Mouse (Mus musculus) cerebellum, adult (tissue): ENCODE results near the gene Snd1.

Experiments
- ATAC-seq: cut with Nextera tagmentation; 2 replicates; pipeline ENCODE4 v1.9.2; 2017; ENCODE audit warnings: mild to moderate bottlenecking, moderate library complexity, mixed read lengths; ENCODE audit not compliant: insufficient number of reproducible peaks, low FRiP score, low TSS enrichment

Gene Snd1

GRCm38 (mm10) chr6:28536464-28536863, 61.5 kb downstream of the Snd1 start:
- ATAC-seq: no peak

DNA sequence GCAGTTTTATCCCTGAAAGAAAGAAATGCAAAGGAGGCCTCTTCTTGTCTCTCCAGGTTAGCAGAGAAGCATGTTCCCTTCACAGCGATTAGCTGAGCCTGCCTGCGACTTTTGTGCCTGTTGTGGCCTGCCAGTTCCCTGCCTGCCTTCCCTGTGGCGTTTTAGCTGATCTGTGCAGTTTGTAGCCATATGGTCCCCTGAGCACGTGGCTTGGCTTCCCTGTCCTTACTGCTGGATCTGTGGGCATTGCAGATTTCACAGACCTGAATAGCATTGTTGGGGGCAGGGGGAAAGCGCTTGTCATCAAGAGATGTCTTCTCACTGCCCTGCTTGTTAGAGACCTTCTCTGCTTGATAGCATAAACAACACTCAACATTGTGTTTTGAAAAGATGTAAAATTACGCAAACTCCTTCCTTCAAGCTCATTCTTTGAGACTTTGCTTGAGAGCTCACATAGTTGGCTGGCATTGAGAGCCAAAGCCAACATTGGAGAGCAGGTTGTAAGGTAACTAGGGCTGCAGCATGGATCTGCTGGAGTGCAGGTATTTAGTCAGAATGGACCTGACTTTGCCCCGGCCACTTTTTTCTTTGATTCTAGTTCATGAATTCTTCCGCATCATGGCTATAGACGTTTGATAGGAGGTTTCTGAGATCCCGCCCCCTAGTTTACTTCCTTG, 63.0 kb downstream of the Snd1 start:
- ATAC-seq: peak; percentile 95

DNA sequence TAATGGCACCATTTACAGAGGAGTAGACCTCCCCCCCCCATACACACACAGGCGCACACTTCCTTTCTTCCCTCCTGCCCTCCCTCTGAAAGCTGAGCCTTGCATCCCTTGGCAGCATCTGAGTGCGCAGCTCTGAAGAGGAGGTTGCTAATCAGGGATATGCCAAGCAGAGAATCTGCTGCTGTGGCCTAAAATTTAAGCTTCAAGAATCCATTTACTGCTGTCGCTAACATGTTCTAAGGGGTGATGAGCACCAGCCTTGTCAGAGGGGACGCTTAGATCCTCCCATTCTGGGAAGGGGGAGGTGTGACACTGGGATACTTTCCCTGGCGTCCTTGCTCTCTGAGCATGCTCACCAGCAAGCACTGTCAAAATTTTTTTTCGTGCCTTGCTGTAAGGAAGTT, 67.4 kb downstream of the Snd1 start:
- ATAC-seq: no peak

DNA sequence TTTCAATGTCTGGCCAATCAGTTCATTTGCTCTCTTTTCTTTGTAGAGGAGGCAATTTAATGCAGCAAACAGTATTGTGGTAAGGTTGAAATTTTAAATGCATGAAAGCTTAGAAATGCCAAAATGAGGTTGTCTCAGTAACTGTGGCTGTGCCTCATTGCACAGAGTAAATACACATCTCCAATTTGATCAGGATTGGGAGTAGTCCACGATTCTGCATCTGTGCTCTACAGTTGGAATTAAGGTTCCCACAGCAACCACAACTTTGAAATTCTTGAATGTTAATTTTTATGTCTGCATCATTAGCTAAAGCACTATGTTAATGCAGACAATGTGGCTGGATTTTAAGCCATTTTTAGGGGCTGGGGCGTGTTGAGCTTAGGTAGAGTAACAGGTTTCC, 72.0 kb downstream of the Snd1 start:
- ATAC-seq: no peak

DNA sequence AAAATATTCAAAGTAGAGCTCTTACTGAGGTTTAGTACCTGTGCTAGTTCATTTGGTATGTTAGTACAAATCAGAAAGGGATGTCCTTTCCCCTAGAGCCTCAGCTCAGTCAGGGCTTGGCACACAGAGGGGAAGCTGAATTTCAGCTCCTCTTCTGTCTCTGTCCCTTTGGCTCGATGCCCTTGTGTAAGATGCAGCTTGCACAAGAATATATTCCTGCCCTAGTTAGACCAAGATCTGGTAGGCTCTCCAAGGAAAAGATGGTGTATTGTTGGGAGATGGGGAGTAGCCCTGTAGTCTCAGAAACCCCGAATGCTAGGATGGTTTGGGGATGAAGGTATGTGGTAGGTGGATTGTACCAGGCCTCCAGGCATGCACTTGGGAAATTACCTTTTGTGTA, 74.4 kb downstream of the Snd1 start:
- ATAC-seq: peak; percentile 72

- ATAC-seq: no peak
Observed at GRCm38 (mm10) chr6:28550255-28551004, 75.5 kb downstream of the Snd1 start.

DNA sequence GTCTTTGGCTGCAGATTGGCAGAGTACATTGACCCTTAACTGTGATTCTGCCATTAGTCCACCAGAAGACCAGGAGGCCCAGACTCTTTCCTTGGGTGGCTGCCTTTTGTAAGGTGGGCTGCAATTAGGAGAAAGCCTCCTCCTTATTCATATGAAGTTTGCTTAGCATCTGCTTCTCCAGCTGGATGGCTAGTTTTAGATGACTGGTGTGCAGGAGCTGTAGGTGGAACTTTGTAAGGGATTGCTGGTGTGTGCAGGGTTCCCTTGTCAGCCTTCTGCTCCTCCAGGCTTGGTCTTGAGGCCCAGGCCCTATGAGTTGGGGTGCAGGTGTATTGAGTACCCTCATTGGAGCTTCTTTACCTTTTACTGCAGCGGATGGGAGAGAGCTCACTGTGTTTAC, 79.5 kb downstream of the Snd1 start:
- no peak for ATAC-seq

GRCm38 (mm10) chr6:28555002-28555401, 80.1 kb downstream of the Snd1 start:
- ATAC-seq: no peak

GRCm38 (mm10) chr6:28555428-28555827, 80.5 kb downstream of the Snd1 start:
- no peak for ATAC-seq

DNA sequence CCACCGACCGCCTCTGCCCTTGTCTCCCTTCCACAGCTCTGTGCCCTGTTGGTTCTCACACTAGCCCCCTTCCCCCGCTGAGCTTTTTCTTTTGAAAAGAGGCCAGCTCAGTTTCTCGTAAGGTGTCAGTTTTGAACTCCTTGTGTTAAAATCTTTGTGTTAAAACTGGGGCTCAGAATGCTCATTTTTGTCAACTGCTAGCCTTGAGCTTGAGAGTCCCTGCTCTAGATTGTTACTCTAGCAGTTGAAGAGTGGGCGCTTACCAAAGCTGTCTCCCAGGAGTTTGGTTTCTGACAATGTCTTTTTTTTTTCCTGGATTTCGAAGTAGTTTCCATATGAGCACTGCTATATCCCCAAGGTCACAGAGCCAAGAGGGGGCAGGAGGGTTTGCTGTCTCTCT, 82.8 kb downstream of the Snd1 start:
- ATAC-seq: no peak

- ATAC-seq: no peak
Observed at GRCm38 (mm10) chr6:28559419-28559818, 84.5 kb downstream of the Snd1 start.

DNA sequence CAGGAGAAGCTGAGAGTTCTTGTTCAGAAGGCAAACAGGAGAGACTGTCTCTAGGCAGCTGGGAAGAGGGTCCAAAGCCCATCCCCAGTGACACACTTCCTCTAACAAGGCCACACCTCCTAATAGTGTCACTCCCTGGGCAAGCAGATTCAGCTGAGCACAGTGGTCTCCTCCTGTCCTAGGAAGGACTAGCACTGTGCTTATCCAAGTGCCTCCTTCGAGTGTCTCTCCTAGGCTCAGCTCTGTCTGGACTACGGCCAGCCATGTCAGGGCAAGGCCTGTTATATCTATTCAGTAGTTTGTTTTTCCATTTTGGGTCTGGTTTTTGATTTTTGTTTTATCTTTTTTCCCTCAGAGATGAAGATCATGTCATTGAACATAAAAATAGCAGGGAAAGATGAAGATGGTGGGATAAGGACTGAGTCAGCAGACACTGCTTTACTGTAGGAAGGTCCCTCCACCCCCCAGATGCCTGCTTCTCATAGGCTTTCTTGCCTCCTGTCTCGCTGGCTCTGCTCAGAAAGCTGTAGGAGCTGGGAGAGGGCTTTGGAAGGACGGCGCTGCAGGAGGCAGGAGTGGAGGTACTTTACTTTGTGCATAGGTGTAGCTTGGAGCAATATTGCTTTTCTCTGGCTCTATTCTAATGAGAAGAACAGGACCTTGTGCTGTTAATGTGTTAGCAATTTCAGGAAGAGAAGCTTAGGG, 86.5 kb downstream of the Snd1 start:
- ATAC-seq: peak; percentile 26; the same call in 1 of the 2 replicates

DNA sequence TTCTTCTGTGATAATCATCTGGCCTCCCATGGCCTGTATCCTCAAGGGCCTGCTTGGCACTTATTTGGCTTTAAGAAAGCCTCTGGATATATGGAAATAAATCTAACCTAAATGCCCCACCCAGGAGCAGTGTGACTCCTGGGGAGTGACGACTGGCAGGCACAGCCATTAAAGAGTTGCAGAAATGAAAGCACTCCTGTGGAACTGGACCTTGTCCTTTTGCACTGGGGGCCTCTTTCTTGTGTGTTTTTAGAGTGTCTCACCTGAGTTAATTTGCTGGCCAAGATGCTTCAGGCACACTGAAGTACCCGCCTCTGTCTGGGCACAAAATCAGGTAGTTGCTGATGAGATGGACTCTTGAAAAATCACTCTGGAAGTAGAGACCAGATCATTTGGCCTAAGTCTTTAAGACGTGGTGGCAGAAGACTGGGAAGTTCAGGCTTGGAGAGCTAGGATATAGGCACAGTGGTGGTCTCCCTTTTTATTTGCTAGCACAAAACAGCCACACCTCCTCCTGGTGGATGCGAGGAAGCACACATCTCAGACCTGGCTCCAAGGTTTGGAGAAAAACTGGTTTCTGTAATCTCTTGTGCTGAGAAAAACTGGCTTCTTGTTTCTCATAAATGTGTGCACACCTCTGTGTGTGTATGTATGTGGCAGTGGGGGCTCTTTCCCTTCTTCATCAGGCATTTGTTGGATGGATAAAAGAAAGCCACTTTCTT, 87.5 kb downstream of the Snd1 start:
- no peak for ATAC-seq

GRCm38 (mm10) chr6:28567978-28568377, 93.0 kb downstream of the Snd1 start:
- ATAC-seq: no peak

- no peak for ATAC-seq
Observed at GRCm38 (mm10) chr6:28571946-28572345, 97.0 kb downstream of the Snd1 start.

DNA sequence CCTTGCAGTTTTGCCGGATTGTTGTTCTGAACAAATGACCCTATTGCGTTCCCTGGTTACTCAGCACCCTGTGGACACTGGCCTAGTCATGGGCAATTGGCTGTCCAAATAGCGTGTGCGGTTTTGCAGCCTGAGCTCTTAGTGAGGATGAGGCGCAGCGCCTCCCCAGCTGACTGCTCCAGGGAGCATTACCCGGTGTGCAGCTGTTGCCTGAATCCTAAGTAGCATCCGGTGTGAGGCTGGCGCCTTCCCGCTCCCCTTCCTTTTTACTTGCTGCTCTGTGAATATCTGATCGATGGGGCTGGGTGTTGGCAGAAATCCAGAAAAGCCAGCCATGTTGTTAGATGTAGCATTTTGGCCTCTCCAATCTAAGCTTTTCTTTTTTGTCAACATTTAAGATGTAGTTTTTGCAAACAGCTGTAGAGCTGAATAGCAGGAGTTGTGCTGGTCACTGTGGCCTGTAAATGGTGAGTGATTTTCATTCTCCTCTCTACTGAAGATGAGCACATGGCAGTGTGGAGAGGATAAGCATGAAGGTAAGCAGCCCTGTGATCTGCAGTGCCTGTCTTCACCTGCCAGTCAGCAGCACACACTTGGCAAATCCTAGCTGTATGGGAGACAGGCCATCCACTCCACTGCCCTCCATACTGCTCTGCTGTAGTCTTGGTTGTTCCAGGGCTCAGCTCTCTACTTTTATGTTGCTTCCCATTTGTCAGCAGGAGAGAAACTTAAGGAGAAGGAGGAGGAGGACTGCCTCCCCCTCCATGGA, 98.2 kb downstream of the Snd1 start:
- no peak for ATAC-seq

DNA sequence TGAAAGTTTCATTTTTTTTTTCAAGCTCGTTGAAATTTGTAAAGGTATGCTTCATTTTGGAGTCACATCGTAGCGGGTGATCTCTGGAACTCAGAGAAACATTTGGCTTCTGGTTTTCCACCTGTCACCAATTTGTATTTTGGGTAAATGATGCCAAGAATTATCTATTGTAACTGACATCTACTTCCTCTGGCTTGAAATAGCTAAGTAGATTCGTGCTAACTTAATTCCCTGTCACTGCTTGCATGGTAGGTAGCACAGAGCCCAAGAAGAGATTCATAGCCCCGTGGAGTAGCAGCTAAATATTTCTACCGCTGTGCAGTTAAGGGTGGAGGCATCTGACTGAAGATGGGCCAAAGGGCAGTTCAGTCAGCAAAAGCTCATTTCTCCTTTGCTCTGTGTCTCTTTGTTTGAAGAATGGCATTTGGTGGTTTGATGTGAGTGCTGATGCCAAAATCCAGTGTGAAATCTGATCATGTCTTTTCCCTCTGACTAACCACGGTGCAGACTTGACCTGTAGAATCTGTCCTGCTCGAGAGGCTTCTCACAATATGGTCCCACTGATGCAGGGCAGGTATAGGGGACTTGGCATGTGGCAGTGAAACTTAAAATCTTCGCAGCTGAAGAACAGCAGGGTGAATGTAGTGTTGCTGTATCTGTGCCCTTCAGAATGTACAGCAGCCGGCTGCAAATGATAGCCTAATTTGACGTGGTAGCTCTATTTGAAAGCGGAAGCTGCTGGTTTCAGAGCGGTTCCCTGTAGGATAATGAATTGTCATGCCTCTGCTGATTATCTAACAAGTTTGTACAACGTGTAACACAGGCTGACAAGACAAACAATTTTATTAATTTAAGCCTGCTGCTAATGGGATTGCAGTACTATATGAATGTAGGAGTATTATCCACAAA, 101.7 kb downstream of the Snd1 start:
- peak; percentile 88 for ATAC-seq

DNA sequence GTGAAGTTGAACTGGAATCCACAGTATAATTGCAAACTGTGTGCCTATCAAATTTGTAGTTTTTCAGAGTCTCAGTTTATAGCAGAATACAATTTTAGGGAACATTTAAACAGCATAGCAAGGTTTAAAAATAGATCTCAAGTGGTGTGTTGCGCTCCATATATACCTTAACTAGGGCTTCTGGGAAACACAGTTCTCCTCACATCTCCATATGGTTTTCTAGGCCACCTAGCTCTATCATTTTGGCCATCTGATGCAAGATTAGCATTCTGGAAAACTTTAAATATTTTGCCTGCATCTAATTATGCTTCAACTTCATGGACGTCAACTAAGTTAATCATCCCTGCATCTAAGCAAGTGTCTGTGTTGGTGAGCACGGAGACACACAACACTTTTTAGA, 107.9 kb downstream of the Snd1 start:
- ATAC-seq: no peak

GRCm38 (mm10) chr6:28583399-28583798, 108.5 kb downstream of the Snd1 start:
- ATAC-seq: no peak
